Mouse (Mus musculus) layer of hippocampus, adult 9-10 months (tissue): Measurements from ENCODE around the gene Fnip2.

Source experiments
- DNase-seq: peaks from one replicate; pipeline ENCODE4 v3.0.0; 2022; ENCODE audit warnings: low spot score

Gene Fnip2

DNA sequence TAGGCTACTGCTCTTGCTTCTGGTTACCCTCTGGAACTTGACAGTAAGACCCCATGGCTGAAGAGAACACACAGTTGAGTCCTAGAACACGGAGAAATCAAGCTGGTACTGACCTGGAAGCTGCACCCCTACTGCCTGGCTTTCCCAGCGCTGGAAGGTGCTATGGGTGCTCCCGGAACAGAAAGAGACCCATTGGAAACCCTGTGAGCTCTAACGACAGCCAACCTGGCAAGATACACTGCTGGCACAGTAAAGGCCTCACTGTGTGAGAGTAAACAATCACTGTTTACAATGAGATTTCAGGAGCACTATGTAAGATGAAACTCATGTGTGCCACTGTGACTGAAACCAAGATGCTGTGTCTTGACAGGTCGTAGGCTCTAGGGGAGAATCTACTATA is 152.5 kb downstream of the Fnip2 start:
- DNase-seq, result no peak

DNA sequence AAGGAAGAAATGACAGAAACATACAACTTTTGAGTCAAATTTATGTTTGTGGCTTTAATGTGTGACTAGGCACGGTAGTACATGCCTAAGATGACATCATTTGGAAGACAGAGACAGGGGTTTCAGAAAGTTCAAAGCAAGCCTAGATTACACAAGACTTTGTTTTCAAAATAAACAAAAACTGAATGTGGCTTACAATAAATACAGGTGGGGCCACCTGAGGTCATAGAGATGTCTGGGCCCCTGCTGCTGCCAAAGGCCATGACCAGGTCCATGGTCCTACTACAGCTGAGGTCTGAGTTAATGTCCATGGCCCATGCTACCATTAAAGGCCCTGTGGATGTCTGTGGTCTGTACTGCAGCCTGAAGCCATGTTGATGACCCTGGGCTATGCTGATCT is 154.1 kb downstream of the Fnip2 start:
- DNase-seq, result no peak

DNA sequence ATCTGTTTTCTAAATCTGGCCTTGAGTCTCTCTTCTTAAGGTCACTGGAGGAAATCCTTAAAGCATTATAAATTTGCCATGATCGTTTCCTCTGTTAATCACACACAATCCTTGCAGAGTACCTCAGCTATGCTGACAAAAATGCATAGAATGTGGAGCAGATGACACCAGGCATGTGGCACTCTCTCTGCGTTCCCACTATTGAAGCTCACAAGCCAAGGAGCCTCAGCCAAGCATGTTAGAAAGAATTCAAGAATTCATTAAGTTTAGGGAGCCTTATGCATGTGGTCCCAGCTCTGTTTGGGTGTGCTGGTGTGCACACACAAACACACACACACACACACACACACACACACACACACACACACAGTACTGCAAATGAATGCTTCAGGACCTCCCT is 155.9 kb downstream of the Fnip2 start:
- no peak for DNase-seq

DNA sequence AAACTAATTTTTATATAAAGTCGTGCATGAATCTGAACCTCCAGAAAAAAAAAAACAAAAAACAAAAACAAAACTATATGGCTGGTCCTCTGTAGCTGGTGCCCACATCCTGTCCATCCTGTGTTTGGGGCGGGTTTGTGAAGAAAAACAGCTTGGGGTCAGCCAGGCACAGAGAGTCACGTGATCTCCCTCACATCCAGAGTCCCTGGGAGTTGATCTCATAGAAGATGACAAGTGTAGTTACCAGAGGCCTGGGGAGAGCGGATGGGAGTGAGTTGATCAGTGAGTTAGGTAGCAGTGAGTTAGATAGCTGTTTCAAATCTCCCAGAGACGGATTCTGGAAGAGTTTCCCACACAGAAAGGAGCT is 157.0 kb downstream of the Fnip2 start:
- no peak for DNase-seq

DNA sequence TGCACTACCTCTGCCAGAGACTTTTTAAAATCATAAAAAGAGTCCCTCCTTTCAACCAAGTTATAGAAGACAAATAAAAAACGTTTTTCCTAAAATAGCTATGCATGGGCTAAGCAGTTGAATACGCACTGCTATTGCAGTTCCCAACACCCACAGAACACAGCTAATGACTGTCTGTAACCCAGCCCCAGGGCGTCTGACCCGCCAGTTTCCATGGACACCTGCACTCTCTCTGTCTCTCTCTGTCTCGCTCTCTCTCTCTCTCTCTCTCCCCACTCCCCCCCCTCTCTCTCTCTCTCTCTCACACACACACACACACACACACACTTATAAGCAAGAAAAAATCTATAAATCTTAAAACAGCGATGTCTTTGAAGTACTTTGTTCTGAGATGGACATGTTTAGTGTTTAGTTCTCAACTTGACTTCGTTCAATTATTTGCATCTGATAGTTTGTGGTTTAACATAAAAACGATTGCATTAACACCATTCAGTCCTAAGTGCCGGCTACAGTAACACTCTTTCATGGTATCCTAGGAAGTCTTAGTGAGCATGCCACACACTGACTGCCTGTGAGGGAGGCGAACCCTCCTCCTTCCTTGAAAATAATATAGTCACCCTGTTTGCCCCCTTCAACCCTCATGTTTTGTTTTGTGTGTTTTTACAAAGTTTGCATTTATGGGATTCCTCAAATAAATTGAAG is 157.5 kb downstream of the Fnip2 start:
- no peak for DNase-seq

DNA sequence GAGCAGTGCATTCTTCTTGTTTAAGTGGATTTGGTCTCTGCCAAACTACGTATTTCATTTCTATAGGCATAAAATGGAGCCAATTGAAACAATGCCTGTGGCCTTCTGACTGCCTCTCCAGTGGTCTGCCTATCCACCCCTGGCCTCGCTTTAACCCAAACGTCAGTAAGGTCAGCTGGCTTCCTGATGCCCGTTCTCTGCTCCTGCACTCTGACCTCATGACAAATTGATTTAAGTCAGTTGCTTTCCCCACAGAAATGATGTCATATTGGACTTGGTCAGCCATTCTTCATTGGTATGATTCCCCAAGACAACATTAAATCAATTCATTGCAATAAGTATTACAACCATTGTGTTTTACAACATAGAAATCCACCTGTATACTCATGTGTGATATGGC is 159.1 kb downstream of the Fnip2 start:
- no peak for DNase-seq
